Comparison of ENCODE assay signal across 12 mouse cellular contexts in the genomic region with DNA sequence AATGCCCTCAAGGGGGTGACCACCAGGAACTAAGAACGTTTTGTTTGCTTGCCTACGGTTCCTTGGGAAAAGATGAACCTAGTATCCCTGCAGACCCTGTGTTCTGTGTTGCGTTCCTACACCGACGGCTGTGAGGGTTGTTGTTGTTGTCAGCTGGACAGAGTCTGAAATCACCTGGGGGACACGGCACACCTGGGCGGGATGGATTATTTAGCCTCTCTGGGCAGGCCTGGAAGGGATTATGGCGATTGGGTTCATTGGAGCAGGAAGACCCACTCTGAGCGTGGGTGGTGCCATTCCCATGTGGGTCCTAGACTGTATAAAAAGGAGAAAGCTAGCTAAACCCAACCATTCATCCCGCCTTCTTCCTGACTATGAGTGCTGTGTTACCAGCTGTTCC. TPM values are rescaled to one million over a fixed set of nuclear protein-coding genes. Genes with fewer than 3 reads are reported as not detected.
DNase-seq lines count a peak whose midpoint lies in the region; ATAC-seq and TF ChIP-seq lines count a peak whose summit lies in the region.
"Had no signal": no experiment of that assay in that cellular context is flagged by ENCODE, and none has a peak within 500 bp of the region (broad histone marks: within the 10 kb centered on the region; RNA-seq: fewer than 3 reads in every experiment).

No protein-coding gene starts in this region.

- TF ChIP-seq CTCF in heart, postnatal 0 days (IDR thresholded peaks at IDR 0.05; ENCODE audit: low read depth) = no peak
- no peak for TF ChIP-seq CTCF in heart, adult 2 months (IDR thresholded peaks at IDR 0.05)
- TF ChIP-seq CTCF in midbrain, postnatal 0 days (IDR thresholded peaks at IDR 0.05) = no peak

- DNase-seq in heart, postnatal 0 days (ENCODE audit: low spot score) = no peak
- no peak for DNase-seq in heart, adult 2 months
- no peak for DNase-seq in midbrain, postnatal 0 days (ENCODE audit: low spot score)
- peak; percentile 28 for DNase-seq in kidney, postnatal 14 days
- no peak for DNase-seq in spleen, adult 18-20 months
- DNase-seq: cerebellum, adult 8-10 months; right cerebral cortex, postnatal 4 days had no signal

- peaks cover 6% of the 10 kb centered on the region for H3K4me1 ChIP-seq in heart, postnatal 0 days (ENCODE audit: control insufficient read depth, insufficient read depth)
- H3K4me1 ChIP-seq in heart, adult 2 months (ENCODE audit: control insufficient read depth, insufficient read depth, low read length) = peaks cover 3% of the 10 kb centered on the region
- peaks cover 24% of the 10 kb centered on the region for H3K4me1 ChIP-seq in midbrain, embryonic 13.5 days (replicated peaks)
- peaks cover 7% of the 10 kb centered on the region; the same call in 1 of the 2 replicates for H3K4me1 ChIP-seq in midbrain, postnatal 0 days (ENCODE audit: insufficient read depth, low read length)
- peaks cover 20% of the 10 kb centered on the region for H3K4me1 ChIP-seq in stomach, embryonic 15.5 days

- H3K9ac ChIP-seq in heart, postnatal 0 days (replicated peaks; ENCODE audit: low read depth, low read length) = no peak overlapping the region
- no peak overlapping the region for H3K9ac ChIP-seq in heart, adult 2 months (ENCODE audit: low read depth, low read length)
- no peak overlapping the region for H3K9ac ChIP-seq in midbrain, embryonic 13.5 days (replicated peaks)
- H3K9ac ChIP-seq in midbrain, postnatal 0 days (replicated peaks; ENCODE audit: low read length, poor library complexity, severe bottlenecking) = no peak overlapping the region
- no peak overlapping the region for H3K9ac ChIP-seq in stomach, embryonic 15.5 days

- no peak for ATAC-seq in heart, postnatal 0 days (ENCODE audit: insufficient read depth, low read depth)
- ATAC-seq in midbrain, embryonic 13.5 days = no peak
- ATAC-seq in midbrain, postnatal 0 days (ENCODE audit: low FRiP score) = no peak
- ATAC-seq in stomach, embryonic 15.5 days (ENCODE audit: insufficient read depth, low FRiP score, low read depth) = no peak
- ATAC-seq in inflammation-experienced regulatory T-cells, adult 6 months = no peak

- TF ChIP-seq EP300 in heart, postnatal 0 days (IDR thresholded peaks at IDR 0.05; ENCODE audit: low read depth) = no peak
- TF ChIP-seq EP300 in heart, adult 2 months (IDR thresholded peaks at IDR 0.05; ENCODE audit: insufficient read depth, low read depth, low read length) = no peak

- no peaks in the 10 kb centered on the region for H3K9me3 ChIP-seq in heart, postnatal 0 days (replicated peaks; ENCODE audit: control insufficient read depth, low read length)
- no peaks in the 10 kb centered on the region for H3K9me3 ChIP-seq in midbrain, embryonic 13.5 days
- H3K9me3 ChIP-seq in midbrain, postnatal 0 days (ENCODE audit: low read length) = no peaks in the 10 kb centered on the region
- H3K9me3 ChIP-seq in stomach, embryonic 15.5 days = no peaks in the 10 kb centered on the region

- intact Hi-C loops in heart, adult 2 months (cut with DNase I) = loop anchor here (2.0 kb wide), 1 partner anchor 41 kb away; a partner anchor contains a TSS

- WGBS in heart, postnatal 0 days = 86% methylated on average over 10 of the region's 10 CpGs
- 86% methylated on average over 10 of the region's 10 CpGs for WGBS in heart, adult 2 months
- WGBS in midbrain, embryonic 13.5 days = 91% methylated on average over 10 of the region's 10 CpGs
- WGBS in midbrain, postnatal 0 days = 84% methylated on average over 10 of the region's 10 CpGs
- 76% methylated on average over 10 of the region's 10 CpGs for WGBS in stomach, embryonic 15.5 days

- H3K79me2 ChIP-seq in heart, adult 2 months (replicated peaks; ENCODE audit: control insufficient read depth, insufficient read depth, low read length) = no peaks in the 10 kb centered on the region

- no peak overlapping the region for H3K27ac ChIP-seq in heart, postnatal 0 days (ENCODE audit: low read depth)
- no peak overlapping the region for H3K27ac ChIP-seq in heart, adult 2 months
- H3K27ac ChIP-seq in midbrain, embryonic 13.5 days = no peak overlapping the region
- H3K27ac ChIP-seq in midbrain, postnatal 0 days (ENCODE audit: low read depth, low read length) = no peak overlapping the region
- no peak overlapping the region for H3K27ac ChIP-seq in stomach, embryonic 15.5 days

- 0 out of 2 replicates have a peak overlapping the region, but pooled peaks have one; percentile 77 for H3K4me2 ChIP-seq in heart, postnatal 0 days (ENCODE audit: low read depth, low read length)
- peak overlapping the region; percentile 86 for H3K4me2 ChIP-seq in midbrain, embryonic 13.5 days (replicated peaks)
- H3K4me2 ChIP-seq in midbrain, postnatal 0 days (ENCODE audit: low read depth, low read length, poor library complexity, severe bottlenecking) = no peak overlapping the region
- peak overlapping the region; percentile 80; the same call in 1 of the 2 replicates for H3K4me2 ChIP-seq in stomach, embryonic 15.5 days

- no peak overlapping the region for H3K4me3 ChIP-seq in heart, postnatal 0 days (ENCODE audit: low read depth, low read length)
- no peak overlapping the region; the same call in 1 of the 2 replicates for H3K4me3 ChIP-seq in heart, adult 2 months
- H3K4me3 ChIP-seq in midbrain, embryonic 13.5 days (replicated peaks) = 0 out of 2 replicates have a peak overlapping the region, but pooled peaks have one; percentile 56
- H3K4me3 ChIP-seq in midbrain, postnatal 0 days (ENCODE audit: low read depth, low read length) = no peak overlapping the region
- no peak overlapping the region for H3K4me3 ChIP-seq in stomach, embryonic 15.5 days (replicated peaks)

- no peak for TF ChIP-seq POLR2A in heart, adult 2 months (IDR thresholded peaks at IDR 0.05; ENCODE audit: insufficient read depth, low read depth, low read length)

- H3K27me3 ChIP-seq in heart, postnatal 0 days (ENCODE audit: control insufficient read depth, insufficient read depth, low read length) = no peaks in the 10 kb centered on the region
- no peaks in the 10 kb centered on the region for H3K27me3 ChIP-seq in heart, adult 2 months (ENCODE audit: control insufficient read depth, insufficient read depth, low read length)
- no peaks in the 10 kb centered on the region for H3K27me3 ChIP-seq in midbrain, embryonic 13.5 days
- no peaks in the 10 kb centered on the region for H3K27me3 ChIP-seq in midbrain, postnatal 0 days (ENCODE audit: insufficient read depth, low read length)
- H3K27me3 ChIP-seq in stomach, embryonic 15.5 days (replicated peaks) = no peaks in the 10 kb centered on the region

- peaks cover 45% of the 10 kb centered on the region for H3K36me3 ChIP-seq in heart, postnatal 0 days (replicated peaks; ENCODE audit: control insufficient read depth, insufficient read depth, low read length)
- no peaks in the 10 kb centered on the region for H3K36me3 ChIP-seq in heart, adult 2 months (ENCODE audit: control insufficient read depth, insufficient read depth, low read length)
- peaks cover 42% of the 10 kb centered on the region for H3K36me3 ChIP-seq in midbrain, embryonic 13.5 days
- H3K36me3 ChIP-seq in midbrain, postnatal 0 days (ENCODE audit: insufficient read depth, low read length) = peaks cover 37% of the 10 kb centered on the region
- peaks cover 32% of the 10 kb centered on the region for H3K36me3 ChIP-seq in stomach, embryonic 15.5 days

RNA-seq across cellular contexts. Expression of a gene that starts 1.7 kb away (rescaled TPM):
- total RNA-seq in heart, postnatal 0 days (2014; rRNA removed; ENCODE audit: low replicate concordance) = 15.5 TPM in 1 of 2 replicates, not detected in the other
- polyA plus RNA-seq in heart, postnatal 0 days (2015; fragmentation: Nextera tagmentation; extraction: Ambion mirVana) = 1.3 and 1.4 TPM in 2 replicates
- not detected for total RNA-seq in heart, adult 2 months (2021)
- 0.74 and 1.2 TPM in 2 replicates for polyA plus RNA-seq in heart, adult 2 months (2012; rRNA removed)
- polyA plus RNA-seq in midbrain, embryonic 13.5 days (2015; fragmentation: Nextera tagmentation; extraction: Ambion mirVana) = 0.43 and 0.92 TPM in 2 replicates
- total RNA-seq in midbrain, postnatal 0 days (2014; rRNA removed) = 5.4 TPM in 1 of 2 replicates, not detected in the other
- 0.69 TPM in 1 of 2 replicates, not detected in the other for polyA plus RNA-seq in midbrain, postnatal 0 days (2015; fragmentation: Nextera tagmentation; extraction: Ambion mirVana)
- 1.2 and 1.4 TPM in 2 replicates for polyA plus RNA-seq in stomach, embryonic 15.5 days (2015; fragmentation: Nextera tagmentation; extraction: Ambion mirVana)
- 1 to 10 TPM; 1.4 to 3.2 (median 3.2) TPM for polyA plus RNA-seq in inflammation-experienced regulatory T-cells, adult 6 months (2017; shearing (Covaris generic))
- total RNA-seq: monocyte, adult 5-6 weeks had no signal

RNA-seq across cellular contexts. Expression of a gene that starts 2.1 kb away (rescaled TPM):
- 74.4 and 84.9 TPM in 2 replicates for total RNA-seq in heart, postnatal 0 days (2014; rRNA removed; ENCODE audit: low replicate concordance)
- polyA plus RNA-seq in heart, postnatal 0 days (2015; fragmentation: Nextera tagmentation; extraction: Ambion mirVana) = 75.2 and 81.6 TPM in 2 replicates
- total RNA-seq in heart, adult 2 months (2021) = 100 to 1,000 TPM; 136 to 160 TPM
- 151 and 186 TPM in 2 replicates for polyA plus RNA-seq in heart, adult 2 months (2012; rRNA removed)
- polyA plus RNA-seq in midbrain, embryonic 13.5 days (2015; fragmentation: Nextera tagmentation; extraction: Ambion mirVana) = 126 and 134 TPM in 2 replicates
- 98.3 and 103 TPM in 2 replicates for total RNA-seq in midbrain, postnatal 0 days (2014; rRNA removed)
- 102 and 114 TPM in 2 replicates for polyA plus RNA-seq in midbrain, postnatal 0 days (2015; fragmentation: Nextera tagmentation; extraction: Ambion mirVana)
- 63.6 and 75.7 TPM in 2 replicates for polyA plus RNA-seq in stomach, embryonic 15.5 days (2015; fragmentation: Nextera tagmentation; extraction: Ambion mirVana)
- 100 to 1,000 TPM in 1 of 3 experiments, 10 to 100 TPM in 2; 73.9 to 107 (median 81.0) TPM for polyA plus RNA-seq in inflammation-experienced regulatory T-cells, adult 6 months (2017; shearing (Covaris generic))

RNA-seq across cellular contexts. Expression of a gene that starts 13.6 kb away (rescaled TPM):
- 212 and 277 TPM in 2 replicates for total RNA-seq in heart, postnatal 0 days (2014; rRNA removed; ENCODE audit: low replicate concordance)
- 181 and 195 TPM in 2 replicates for polyA plus RNA-seq in heart, postnatal 0 days (2015; fragmentation: Nextera tagmentation; extraction: Ambion mirVana)
- 100 to 1,000 TPM; 165 to 187 TPM for total RNA-seq in heart, adult 2 months (2021)
- polyA plus RNA-seq in heart, adult 2 months (2012; rRNA removed) = 323 and 403 TPM in 2 replicates
- not detected in 2 replicates for polyA plus RNA-seq in midbrain, embryonic 13.5 days (2015; fragmentation: Nextera tagmentation; extraction: Ambion mirVana)
- total RNA-seq in midbrain, postnatal 0 days (2014; rRNA removed) = 0.33 and 0.80 TPM in 2 replicates
- polyA plus RNA-seq in midbrain, postnatal 0 days (2015; fragmentation: Nextera tagmentation; extraction: Ambion mirVana) = 0.16 and 0.17 TPM in 2 replicates
- 0.50 and 1.2 TPM in 2 replicates for polyA plus RNA-seq in stomach, embryonic 15.5 days (2015; fragmentation: Nextera tagmentation; extraction: Ambion mirVana)
- not detected for polyA plus RNA-seq in inflammation-experienced regulatory T-cells, adult 6 months (2017; shearing (Covaris generic))
- total RNA-seq: layer of hippocampus, adult 2 months; monocyte, adult 5-6 weeks had no signal

RNA-seq across cellular contexts. Expression of a gene that starts 16.1 kb away (rescaled TPM):
- total RNA-seq in heart, postnatal 0 days (2014; rRNA removed; ENCODE audit: low replicate concordance) = 145 and 181 TPM in 2 replicates
- 250 and 254 TPM in 2 replicates for polyA plus RNA-seq in heart, postnatal 0 days (2015; fragmentation: Nextera tagmentation; extraction: Ambion mirVana)
- total RNA-seq in heart, adult 2 months (2021) = 100 to 1,000 TPM; 231 to 264 TPM
- 101 and 118 TPM in 2 replicates for polyA plus RNA-seq in heart, adult 2 months (2012; rRNA removed)
- 176 TPM in 2 replicates for polyA plus RNA-seq in midbrain, embryonic 13.5 days (2015; fragmentation: Nextera tagmentation; extraction: Ambion mirVana)
- 119 and 147 TPM in 2 replicates for total RNA-seq in midbrain, postnatal 0 days (2014; rRNA removed)
- polyA plus RNA-seq in midbrain, postnatal 0 days (2015; fragmentation: Nextera tagmentation; extraction: Ambion mirVana) = 268 and 288 TPM in 2 replicates
- 159 and 176 TPM in 2 replicates for polyA plus RNA-seq in stomach, embryonic 15.5 days (2015; fragmentation: Nextera tagmentation; extraction: Ambion mirVana)
- polyA plus RNA-seq in inflammation-experienced regulatory T-cells, adult 6 months (2017; shearing (Covaris generic)) = 100 to 1,000 TPM; 667 to 812 (median 693) TPM

RNA-seq across cellular contexts. Expression of a gene that starts 21.8 kb away (rescaled TPM):
- total RNA-seq in heart, postnatal 0 days (2014; rRNA removed; ENCODE audit: low replicate concordance) = 48.3 and 85.2 TPM in 2 replicates
- polyA plus RNA-seq in heart, postnatal 0 days (2015; fragmentation: Nextera tagmentation; extraction: Ambion mirVana) = 22.6 and 24.2 TPM in 2 replicates
- 1 to 10 TPM; 9.0 to 9.4 TPM for total RNA-seq in heart, adult 2 months (2021)
- polyA plus RNA-seq in heart, adult 2 months (2012; rRNA removed) = 13.3 and 15.3 TPM in 2 replicates
- polyA plus RNA-seq in midbrain, embryonic 13.5 days (2015; fragmentation: Nextera tagmentation; extraction: Ambion mirVana) = 16.6 and 19.5 TPM in 2 replicates
- total RNA-seq in midbrain, postnatal 0 days (2014; rRNA removed) = 27.8 and 29.1 TPM in 2 replicates
- polyA plus RNA-seq in midbrain, postnatal 0 days (2015; fragmentation: Nextera tagmentation; extraction: Ambion mirVana) = 18.2 and 21.6 TPM in 2 replicates
- 48.5 and 52.8 TPM in 2 replicates for polyA plus RNA-seq in stomach, embryonic 15.5 days (2015; fragmentation: Nextera tagmentation; extraction: Ambion mirVana)
- 10 to 100 TPM; 31.9 to 37.5 (median 35.9) TPM for polyA plus RNA-seq in inflammation-experienced regulatory T-cells, adult 6 months (2017; shearing (Covaris generic))

Comparison
In these comparisons a context has a peak if more than half of its experiments do, and no peak if none do; other contexts are left out.
1. RNA of a gene that starts 13.6 kb away (polyA plus RNA-seq): 323 to 403 TPM in heart, adult 2 months and 181 to 195 TPM in heart, postnatal 0 days; 0.50 to 1.2 TPM in stomach, embryonic 15.5 days, 0.16 to 0.17 TPM in midbrain, postnatal 0 days, not detected in midbrain, embryonic 13.5 days and not detected in inflammation-experienced regulatory T-cells, adult 6 months; every median in the first group is over 10 times any median in the second.